Mouse (Mus musculus): ENCODE results near the gene AU022252. TPM values are rescaled to one million over a fixed set of nuclear protein-coding genes. Genes with fewer than 3 reads are reported as not detected.
A peak's percentile ranks its signal among the peaks of the same experiment; 100 is the strongest.

Gene AU022252
- total RNA-seq, 2 experiments from 2014 or later, result 25.2 to 29.5 TPM

DNA sequence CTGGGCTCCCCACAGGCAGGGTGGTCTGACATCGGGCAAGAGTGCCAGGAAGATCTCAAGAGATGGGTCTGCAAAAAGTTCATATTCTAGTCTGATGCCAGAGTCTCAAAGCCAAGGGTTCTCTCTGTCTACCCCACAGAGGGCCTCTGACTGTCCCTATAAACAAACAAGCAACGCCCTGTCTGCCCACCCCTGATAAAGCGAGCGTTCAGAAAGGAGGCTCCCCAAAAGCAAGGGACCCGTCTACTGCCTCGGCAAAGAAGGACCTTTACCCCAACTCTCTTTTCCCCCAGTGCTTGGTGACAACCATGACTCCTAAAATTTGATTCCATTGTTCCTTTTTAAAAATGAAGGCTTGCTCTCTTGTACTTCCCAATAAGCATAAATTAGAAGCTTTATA is 42.6 kb downstream of the AU022252 start, which contains the start of gene Ermap:
Gene Ermap (minus strand): TSS at position 148 of the 400 bp plus-strand sequence.
- DNase-seq (ENCODE audit: low spot score in 2 of 2), result no peak

DNA sequence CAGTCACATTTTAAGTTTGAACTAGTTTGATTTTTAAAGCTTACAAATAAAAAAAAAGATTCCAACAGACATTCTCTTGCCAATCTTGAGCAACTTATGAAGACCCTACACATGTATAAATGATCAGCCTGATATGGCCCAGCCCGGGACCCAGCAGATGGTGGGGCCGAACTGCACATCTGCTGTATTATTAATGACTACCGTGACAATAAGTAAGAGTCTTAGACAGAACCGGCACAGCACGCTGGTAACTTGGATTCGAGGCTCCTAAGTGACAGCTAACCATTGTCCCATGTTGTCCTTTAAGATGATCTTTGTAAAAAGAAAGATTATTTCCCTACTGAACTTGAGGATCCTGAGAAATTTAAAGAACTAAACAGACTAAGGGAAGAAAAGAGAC is 43.1 kb downstream of the AU022252 start:
- no peak for DNase-seq (ENCODE audit: low spot score in 2 of 2)

DNA sequence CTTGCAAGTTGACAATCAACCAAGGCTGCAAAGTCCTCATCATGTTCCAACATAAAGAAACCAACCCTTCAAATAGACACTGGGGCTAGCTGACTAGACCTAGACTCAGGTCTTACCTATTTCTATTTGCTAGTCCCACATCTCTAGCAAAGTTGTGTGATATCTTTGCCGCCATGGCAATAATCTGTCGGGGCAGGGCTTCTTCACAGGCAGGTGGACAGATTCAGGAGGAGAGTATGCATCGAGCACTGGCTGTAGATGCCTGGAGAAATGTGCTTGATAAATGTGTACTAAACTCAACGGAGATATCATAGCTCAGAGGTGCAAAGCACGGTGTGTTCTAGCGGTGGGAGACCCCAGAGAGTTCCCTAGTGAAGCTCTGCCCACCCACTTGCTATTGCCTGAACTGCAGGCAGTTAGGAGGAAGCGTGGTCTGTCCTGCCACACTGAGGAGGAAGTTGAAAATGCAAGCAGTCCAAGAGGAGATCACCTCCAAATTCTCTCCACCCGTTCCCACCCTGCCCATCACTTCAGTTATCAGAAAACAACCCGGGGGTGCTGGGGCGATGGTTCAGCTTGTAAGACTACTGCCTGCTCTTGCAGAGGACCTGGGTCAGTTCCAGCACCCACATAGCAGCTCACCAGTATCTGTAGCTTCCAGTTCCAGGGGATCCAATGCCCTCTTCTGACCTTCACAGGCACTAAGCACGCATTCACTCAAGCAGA is 44.3 kb downstream of the AU022252 start:
- DNase-seq (ENCODE audit: low spot score in 2 of 2), result no peak

DNA sequence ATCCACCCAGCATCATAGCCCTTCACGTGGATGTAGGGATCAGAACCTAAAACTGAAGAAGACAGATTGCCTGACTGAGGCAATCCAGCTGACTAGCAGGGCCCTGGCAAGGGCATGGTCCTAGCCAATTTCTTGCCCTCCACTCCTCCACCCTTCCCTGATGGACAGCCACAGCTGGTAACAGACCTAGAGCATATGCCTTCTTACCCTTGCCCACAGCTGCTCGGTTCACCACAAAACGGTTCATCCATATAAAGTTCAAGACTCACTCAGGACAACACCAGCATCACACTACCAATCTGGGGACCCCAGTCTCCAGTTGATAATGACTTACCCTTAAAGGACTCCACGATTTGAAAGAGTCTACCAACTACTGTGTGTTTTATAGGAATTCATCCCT is 46.7 kb downstream of the AU022252 start:
- no peak for DNase-seq (ENCODE audit: low spot score in 2 of 2)

DNA sequence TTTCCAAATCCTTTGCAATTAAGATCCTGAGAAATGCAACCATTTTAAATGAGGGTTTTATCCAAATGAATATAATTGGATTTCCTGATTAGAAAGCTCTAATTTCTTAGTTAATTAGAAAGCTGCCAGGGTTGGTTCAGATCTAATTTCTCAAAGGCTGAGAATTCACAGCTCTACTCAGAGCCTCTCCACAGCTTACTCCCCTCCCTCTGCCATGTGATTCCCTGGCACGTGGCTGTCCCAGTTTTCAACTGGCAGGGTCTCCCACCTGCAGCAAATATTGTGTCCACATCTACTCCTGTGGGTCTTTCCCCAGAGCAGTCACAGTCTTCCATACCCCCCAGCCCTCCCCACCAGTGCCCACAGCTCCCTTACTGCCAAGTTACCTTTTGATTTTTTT is 49.0 kb downstream of the AU022252 start:
- DNase-seq (ENCODE audit: low spot score in 2 of 2), result no peak

DNA sequence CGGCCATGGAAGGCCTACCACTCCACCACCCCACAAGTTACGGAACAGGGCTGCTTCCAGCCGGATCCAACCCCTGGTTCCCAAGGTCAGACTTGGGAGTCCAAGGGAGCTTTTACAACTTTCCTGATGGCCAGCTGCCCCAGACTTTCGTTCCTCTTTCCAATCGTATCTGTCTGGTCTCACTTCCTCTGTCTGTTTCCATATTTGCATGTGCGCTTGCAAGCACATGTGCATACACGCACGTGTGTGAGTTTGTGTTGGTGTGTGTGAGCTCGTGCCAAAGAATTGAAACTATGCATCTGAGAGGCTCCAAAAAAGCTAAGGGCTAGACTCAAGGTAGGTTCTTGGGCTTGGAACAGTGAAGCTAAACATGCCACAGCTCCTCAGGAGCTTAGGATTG is 51.1 kb downstream of the AU022252 start:
- DNase-seq (ENCODE audit: low spot score in 2 of 2), result no peak

DNA sequence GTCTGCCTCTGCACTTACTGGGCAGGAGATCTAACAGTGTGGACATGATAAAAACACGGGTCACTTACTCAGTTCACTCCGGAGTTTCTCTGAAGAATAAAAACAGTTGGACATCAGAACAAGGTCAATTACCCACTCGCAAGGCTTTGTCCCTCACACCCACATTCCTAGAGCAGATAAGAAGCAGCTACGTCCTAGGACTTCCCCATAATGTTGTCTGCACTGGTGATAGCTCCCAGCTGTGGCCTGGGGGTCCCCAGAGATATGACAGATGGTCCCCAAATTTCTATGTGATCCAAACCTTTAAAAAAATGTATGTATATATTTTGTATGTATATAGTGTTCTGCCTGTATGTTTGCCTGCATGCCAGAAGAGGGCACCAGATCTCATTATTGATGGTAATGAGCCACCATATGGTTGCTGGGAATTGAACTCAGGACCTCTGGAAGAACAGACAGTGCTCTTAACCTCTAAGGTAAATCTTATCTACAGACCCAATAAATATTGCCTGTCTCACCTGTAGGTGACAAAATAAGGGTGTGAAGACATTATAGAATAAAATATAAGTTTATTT is 52.3 kb downstream of the AU022252 start:
- no peak for DNase-seq (ENCODE audit: low spot score in 2 of 2)

DNA sequence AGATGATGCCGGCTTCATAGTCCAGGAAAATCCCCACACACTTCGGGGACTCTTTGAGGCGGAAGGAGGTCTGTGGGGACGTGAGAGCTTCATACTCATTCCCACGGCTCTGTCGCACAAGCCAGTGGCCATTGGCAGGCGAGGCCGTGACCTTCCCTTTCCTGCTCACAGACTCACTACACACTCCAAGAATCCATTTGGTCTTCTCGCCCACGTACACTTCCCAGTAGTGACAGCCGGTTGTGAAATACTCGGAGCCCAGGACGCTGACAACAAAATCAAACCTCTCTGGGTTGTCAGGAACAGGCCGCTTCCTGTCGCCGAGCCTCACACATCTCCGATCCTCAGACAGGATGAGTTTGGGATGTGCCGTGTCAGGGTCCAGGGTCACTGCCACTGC is 54.2 kb downstream of the AU022252 start:
- DNase-seq (ENCODE audit: low spot score in 2 of 2), result no peak

DNA sequence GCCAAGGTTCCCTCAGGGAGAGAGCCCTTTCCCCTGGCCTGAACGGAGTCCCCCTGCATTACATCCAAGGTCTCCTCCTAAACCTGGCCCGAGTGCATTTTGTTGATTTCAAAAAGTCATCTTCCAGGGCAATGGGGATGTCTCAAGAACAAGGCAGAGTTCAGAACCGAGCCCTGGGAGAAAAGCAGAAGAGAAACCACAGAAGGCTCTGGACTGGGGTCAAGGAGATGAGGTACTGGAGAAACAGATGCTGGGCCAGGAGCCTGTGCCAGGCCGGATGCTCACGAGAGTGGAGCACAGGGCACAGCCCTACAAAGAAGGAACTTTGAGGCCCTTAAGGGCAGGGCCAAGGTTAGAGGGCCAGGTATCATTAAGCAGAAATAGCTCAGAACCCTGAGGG is 54.8 kb downstream of the AU022252 start:
- no peak for DNase-seq (ENCODE audit: low spot score in 2 of 2)

DNA sequence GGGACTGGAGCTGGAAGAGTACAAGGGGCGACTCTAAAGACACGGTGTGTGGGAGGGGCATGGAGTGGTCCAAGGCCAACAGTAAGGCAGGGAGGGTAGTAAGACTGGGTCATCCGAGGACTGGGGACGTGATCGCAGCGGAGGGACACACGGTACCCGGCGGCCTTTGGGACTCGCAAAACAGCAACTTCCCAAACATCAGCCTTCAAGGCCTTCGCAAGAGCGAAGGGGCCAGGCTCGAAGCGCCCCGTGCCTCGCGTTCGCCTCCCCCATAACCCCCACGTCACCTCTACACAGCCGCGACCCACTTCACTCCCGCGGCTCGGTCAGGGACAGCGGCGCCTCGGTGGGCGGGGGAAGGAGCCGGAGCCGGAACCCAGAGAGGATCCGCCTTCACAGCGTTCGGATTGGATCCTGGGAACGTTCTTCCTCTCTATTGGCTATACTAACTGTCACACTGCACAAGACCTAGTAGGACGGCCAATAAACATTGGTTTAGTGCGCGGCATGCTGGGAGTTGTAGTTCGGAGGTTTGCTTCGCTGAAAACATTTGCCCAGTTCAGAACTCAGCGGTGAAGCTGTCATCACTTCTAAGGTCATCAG is 58.6 kb downstream of the AU022252 start, which contains the start of gene Zfp691:
Gene Zfp691 (minus strand): TSS at position 345 of the 603 bp plus-strand sequence.
- peak; percentile 91 to 95 for DNase-seq (ENCODE audit: low spot score in 2 of 2)

DNA sequence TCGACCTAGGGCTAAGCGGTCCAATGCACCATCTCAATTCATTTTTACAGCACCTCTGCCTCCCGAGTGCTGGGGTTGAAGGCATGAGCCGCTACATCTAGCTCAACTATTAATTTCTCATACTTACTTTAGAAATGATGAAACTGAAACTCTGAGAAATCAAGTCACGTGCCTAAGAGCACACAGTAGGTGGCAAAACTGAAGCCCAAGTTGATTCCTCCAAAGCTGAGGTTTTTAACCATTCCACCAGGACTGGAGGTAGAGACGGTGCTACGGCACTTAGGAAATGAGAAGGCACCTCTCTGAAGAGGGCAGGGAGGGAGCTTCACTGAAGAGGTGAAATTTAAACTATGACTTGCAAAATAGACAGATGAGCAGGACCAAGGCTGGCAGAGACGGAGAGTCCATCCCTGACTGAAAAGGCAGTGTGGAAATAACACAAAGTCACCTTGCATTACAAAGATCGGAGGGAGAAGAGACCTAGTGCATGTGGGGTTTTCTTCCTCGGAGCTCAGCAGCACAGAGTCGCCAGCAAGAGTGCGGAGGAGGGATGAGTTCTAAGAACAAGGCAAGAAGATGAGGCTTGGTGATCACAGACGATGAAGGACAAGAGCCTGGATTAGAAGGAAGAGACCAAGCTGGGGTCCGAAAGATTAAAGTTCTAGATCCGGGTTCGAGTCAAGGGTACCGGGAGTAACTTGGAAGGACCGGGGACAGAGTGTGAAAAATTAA is 59.4 kb downstream of the AU022252 start:
- peak in 1 of 2 experiments; percentile 31 for DNase-seq (ENCODE audit: low spot score in 2 of 2)

DNA sequence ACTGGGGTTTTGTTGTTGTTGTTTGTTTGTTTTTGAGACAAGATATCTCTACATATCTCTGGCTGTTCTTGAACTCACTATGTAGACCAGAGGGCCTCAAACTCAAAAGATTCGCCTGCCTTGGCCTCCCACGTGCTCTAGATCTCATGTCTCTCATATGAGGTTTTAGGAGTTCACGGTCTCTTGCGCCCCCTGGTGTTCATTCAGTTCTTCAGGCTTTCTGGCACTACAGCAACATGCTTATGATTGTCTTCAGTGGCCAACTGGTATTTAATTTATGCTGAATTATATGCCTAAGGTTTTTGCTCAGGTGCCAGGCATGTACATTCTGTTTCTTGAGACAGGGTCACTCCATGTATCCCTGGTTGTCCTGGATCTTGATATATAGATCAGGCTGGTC is 64.8 kb downstream of the AU022252 start:
- DNase-seq (ENCODE audit: low spot score in 2 of 2), result peak; percentile 84 to 91

DNA sequence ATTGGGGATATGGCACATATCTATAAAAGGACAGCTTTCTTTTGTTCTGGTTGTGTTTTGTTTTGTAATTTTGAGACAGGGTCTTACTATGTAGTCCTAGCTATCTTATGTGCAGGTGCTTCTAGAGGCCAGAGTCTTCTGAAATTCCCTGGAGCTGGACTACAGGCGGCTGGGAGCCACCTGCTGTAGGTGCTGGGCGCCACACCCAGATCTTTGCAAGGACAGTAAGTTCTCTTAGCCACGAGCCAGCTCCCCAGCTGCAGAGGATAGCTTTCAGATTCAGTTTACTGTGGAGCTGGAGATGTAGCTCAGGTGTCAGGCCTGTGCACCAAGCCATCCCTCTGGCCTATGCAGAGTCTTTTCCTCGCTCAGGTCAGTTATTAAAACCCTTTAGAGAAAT is 65.4 kb downstream of the AU022252 start:
- no peak for DNase-seq (ENCODE audit: low spot score in 2 of 2)

DNA sequence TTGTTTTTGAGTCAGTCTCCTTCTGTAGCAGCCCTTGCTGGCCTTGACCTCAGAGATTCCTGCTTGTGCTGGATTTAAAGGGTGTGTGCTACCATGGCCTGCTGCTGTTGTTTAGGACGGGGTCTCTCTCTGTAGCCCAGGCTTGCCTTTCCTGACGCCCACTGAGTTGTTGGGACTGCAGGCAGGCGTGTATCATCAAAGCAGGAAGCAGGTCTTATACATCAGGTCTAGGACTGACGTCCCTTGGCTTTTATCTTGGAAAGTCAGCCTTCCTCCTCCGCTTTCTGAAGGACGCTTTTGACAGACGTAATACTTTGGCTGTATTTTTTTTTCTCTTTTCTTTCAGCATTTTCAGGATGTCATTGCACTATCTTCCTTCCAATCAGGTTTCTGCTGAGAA is 66.6 kb downstream of the AU022252 start:
- DNase-seq (ENCODE audit: low spot score in 2 of 2), result no peak

DNA sequence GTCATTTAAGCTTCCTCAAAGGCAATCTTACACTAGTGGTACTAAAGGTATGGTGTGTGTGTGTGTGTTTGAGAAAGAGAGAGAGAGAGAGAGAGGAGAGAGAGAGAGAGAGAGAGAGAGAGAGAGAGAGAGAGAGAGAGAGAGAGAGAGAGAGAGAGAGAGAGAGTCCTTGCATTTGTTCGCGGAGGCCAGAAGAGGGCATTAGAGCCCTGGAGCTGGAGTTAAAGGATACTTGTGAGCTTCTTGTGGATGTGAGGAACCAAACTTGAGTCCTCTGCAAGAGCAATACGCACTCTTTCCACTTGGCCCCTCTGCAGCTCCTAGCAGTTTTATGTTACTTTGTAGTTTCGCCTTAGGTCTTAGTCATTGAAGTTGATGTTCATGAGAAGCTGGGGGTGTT is 69.5 kb downstream of the AU022252 start:
- no peak for DNase-seq (ENCODE audit: low spot score in 2 of 2)

DNA sequence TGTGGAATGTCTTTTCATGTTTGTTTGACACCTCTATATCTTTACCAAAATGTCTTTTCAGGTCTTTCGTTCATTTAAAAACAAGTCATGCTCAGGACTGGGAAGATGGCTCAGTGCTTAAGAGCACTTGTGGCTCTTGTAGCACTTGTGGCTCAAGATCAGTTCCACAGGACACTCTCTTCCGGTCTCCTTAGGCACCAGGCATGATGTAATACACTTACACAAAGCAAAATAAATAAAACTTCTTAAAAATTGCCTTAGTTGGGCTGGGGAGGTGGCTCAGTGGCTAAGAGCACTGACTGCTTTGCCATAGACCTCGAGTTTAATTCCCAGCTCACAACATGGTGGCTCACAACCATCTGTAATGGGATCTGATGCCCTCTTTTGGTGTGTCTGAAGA is 71.2 kb downstream of the AU022252 start:
- no peak for DNase-seq (ENCODE audit: low spot score in 2 of 2)

DNA sequence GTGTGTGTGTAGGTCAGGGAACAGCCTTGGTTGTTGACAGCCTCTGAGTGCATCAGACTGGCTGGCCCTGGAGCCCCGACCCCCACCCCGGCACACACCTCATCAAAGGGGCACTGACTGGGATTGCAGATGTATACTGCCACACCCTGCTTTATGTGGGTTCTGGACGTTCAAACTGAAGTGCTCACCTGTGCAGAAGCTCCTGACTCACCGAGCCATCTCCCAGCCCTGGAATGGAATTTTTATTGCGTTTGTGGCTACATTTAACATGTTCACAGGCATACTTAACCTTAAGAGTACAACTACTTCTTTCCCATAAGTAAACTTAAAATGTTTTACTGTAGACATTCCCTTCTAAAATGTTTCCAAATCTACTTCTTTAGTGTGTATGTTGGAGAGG is 74.6 kb downstream of the AU022252 start:
- no peak for DNase-seq (ENCODE audit: low spot score in 2 of 2)

DNA sequence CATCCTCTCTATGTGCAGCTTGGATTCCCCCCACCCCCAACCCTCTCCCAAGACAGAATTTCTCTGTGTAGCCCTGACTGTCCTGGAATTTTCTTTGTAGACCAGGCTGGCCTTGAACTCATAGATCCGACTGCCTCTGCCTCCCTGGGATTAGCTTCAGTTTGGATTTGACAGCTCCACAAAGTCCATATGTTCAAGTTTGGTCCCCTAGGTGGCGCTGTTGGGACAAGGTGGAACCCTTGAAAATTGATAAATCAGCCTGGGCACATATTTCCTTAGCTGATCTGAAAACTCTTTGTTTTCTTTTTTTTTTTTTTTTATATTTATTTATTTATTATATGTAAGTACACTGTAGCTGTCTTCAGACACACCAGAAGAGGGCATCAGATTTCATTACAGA is 75.3 kb downstream of the AU022252 start:
- DNase-seq (ENCODE audit: low spot score in 2 of 2), result peak in 1 of 2 experiments; percentile 67
